Mouse (Mus musculus) embryonic facial prominence, embryonic 10.5 days (tissue): ENCODE data around the gene Trappc2l. TPM values are rescaled to one million over a fixed set of nuclear protein-coding genes. Genes with fewer than 3 reads are reported as not detected.

Source experiments
- DNase-seq: peaks from one replicate; pipeline ENCODE4 v3.0.0-alpha.2; 2017; ENCODE audit warnings: low spot score
- H3K27ac ChIP-seq: fragments of 300-500 bp; sonication (generic); replicated peaks from 2 replicates; pipeline ENCODE4 v1.5.1; 2016; ENCODE audit warnings: mild to moderate bottlenecking
- H3K27me3 ChIP-seq: fragments of 300-500 bp; sonication (generic); replicated peaks from 2 replicates; pipeline ENCODE4 v1.6.1; 2016; ENCODE audit warnings: low read depth, mild to moderate bottlenecking; ENCODE audit not compliant: poor library complexity, severe bottlenecking
- H3K36me3 ChIP-seq: fragments of 300-500 bp; sonication (generic); replicated peaks from 2 replicates; pipeline ENCODE4 v1.6.1; 2016; ENCODE audit warnings: mild to moderate bottlenecking, moderate library complexity
- H3K4me1 ChIP-seq: fragments of 300-500 bp; sonication (generic); 2 replicates; pipeline ENCODE4 v1.6.1; 2016
- H3K4me3 ChIP-seq: fragments of 300-500 bp; sonication (generic); 2 replicates; pipeline ENCODE4 v1.5.1; 2016; ENCODE audit warnings: mild to moderate bottlenecking, moderate library complexity
- H3K9me3 ChIP-seq: fragments of 300-500 bp; sonication (generic); 2 replicates; pipeline ENCODE4 v1.6.1; 2016; ENCODE audit warnings: mild to moderate bottlenecking
- WGBS: fragments of 180-500 bp; shearing (Covaris S2); methylation state at CpG from one replicate; pipeline ENCODE4 v1.1.7; 2016; 5-methylcytosine and 5-hydroxymethylcytosine counted together
- polyA plus RNA-seq: library from polyadenylated mRNA; unstranded; fragments of >200 nt; fragmentation: Nextera tagmentation; extraction: Ambion mirVana; gene quantifications from 2 replicates; pipeline ENCODE4 v1.2.1, GENCODE M21; 2016

Trappc2l gene
- polyA plus RNA-seq, 1 experiment from 2014 or later, result 49.6 TPM

DNA sequence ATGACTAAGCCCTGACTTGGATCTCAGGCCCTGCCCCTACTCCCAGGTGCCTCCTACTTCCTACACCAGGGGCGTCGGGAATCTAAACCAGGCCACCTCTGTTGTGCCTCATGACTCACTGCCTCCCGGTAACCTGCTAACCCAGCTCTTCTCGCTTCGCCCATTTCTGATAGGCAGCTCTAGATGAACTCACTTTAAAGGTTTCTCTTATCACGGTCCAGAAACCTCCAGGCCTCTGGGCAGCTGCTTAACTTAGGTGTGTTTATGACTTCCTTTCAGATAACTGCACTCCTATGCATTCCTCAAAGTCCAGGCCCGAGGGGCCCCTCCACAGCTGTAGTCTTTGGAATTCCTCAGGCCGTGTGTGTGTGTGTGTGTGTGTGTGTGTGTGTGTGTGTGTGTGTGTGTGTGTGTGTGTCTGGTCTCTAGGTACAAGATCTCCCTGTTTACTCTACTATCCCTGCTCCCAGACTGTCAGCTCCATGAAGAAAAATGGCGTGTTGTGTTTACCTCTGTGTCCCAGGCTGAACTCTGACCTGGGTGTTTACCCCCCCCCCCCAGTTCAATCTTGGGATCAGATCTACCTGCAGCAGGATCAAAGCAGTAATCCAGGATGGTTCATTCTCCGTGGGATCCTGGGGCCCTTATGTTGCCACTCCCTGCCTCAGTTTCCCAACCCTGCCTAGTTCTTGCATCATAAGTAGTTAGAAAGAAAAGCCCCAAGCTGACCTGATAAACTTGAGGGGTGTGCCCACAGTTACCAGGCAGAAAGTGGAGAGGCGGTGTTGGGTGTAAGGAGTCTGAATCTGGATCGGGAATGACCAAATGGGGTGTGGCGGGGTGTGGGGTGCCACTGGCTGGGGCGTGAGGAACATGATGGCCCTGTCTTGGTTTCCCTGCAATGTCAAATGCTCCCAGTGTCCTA lies 24.7 kb downstream of the Trappc2l start:
- Histone ChIP-seq H3K9me3 (no peaks in the 10 kb centered on the region), H3K4me3 (no peak overlapping the region), H3K27me3 (no peaks in the 10 kb centered on the region), H3K27ac (peak overlapping the region; percentile 19; the same call in 1 of the 2 replicates), H3K4me1 (peaks cover 50% of the 10 kb centered on the region), H3K36me3 (peaks cover 22% of the 10 kb centered on the region; the same call in 1 of the 2 replicates)
- no peak for DNase-seq
- WGBS, result 73% methylated on average over 14 of the region's 14 CpGs

DNA sequence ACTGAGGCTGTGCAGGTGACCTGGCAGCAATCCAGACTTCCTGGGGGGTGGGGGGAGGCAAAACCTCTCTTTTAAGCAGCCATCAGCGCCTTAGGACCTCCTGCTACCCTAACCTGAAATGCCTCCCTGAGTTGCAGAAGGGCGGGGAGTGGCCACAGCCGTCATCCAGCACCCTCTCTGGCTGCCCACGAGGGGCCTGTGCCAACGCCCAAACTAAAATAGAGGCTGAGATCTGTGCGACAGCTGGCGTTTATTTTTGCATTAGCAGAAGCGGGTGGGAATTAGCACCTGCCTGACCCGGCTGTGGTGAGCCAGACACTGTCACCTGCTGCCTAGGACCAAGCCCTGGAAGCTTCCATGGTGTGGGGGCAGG lies 25.3 kb downstream of the Trappc2l start:
- no peak for DNase-seq
- H3K27me3 ChIP-seq, result no peaks in the 10 kb centered on the region
- H3K27ac ChIP-seq, result no peak overlapping the region
- peaks cover 56% of the 10 kb centered on the region for H3K4me1 ChIP-seq
- H3K9me3 ChIP-seq, result no peaks in the 10 kb centered on the region
- no peak overlapping the region for H3K4me3 ChIP-seq
- H3K36me3 ChIP-seq, result peaks cover 22% of the 10 kb centered on the region; the same call in 1 of the 2 replicates
- 76% methylated on average over 9 of the region's 9 CpGs for WGBS

DNA sequence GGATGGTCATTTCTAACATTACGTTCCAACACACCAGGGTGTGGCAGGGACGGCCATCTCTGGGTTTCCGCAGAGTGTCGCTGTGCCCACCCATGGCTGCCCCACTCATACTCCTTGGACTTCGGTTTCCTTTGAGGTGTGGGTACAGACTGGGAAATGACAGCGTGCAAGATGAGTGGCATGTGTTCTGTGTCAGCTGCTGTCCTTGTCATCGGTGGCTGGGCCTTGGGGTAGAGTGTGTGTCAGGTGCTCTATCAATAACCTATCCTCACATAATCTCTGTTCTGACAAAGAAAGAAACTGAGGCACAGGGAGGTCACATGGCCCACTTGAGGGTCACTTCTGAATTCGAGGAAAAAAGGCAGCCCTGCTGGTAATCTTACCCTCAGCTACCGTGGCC lies 25.8 kb downstream of the Trappc2l start:
- 85% methylated on average over 9 of the region's 9 CpGs for WGBS
- H3K9me3 ChIP-seq, result no peaks in the 10 kb centered on the region
- H3K27me3 ChIP-seq, result no peaks in the 10 kb centered on the region
- no peak for DNase-seq
- peaks cover 60% of the 10 kb centered on the region for H3K4me1 ChIP-seq
- peaks cover 22% of the 10 kb centered on the region; the same call in 1 of the 2 replicates for H3K36me3 ChIP-seq
- H3K27ac ChIP-seq, result no peak overlapping the region
- H3K4me3 ChIP-seq, result no peak overlapping the region

DNA sequence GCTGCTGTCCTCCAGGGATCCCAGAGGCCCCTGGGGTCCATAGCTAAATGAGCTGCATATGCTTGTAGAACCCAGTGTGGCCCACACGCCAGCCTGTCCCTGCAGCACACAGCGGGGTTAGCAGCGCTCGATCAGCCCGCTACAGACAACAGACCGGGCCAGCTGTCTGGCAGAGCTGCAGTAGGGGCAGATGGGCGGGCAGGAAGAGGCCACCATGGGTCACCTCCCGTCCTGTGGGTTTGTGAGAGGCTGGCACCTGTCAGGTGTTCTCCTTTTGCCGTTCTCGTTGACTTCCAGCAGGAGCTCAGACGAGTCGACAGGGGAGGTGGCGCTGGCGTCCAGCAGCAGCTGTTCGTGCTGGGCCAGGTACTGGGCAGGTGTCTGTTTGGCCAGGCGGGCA lies 27.2 kb downstream of the Trappc2l start:
- peak overlapping the region; percentile 60 for H3K27ac ChIP-seq

DNA sequence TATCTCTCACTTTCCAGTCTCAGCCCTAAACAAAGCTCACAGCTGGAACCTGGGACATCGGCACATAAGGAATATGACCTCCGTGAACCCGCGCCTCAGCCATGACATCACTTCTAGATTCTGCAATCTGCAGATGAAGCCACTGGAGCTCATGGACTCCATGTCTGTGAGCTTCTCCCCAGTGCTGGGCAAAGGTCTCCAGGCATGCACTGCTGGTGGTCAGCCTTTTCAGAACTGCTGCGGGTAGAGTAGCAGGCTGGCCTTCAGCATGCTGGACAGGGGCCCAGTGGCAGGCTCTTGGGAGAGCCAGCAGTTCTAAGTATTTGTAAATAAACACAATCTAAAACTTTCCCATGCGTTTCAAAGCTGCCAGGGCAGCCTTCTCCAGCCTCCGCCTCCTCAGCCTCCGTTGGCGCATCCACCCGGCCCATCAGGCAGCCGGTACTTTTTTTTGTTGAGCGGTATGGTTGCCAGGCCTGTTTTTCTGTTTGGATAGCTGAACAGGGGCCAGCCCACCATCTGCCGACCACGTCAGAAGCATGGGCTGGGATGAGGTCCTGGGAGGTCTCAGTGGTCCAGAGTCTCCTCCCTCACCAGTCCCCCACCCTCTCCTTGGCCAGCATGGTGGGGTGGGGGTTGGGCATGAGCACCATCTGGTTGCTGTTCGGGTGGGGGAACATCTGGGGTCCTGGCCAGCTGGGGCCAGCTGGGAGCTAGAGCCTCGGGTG lies 28.2 kb downstream of the Trappc2l start:
- H3K4me1 ChIP-seq, result peaks cover 73% of the 10 kb centered on the region
- no peaks in the 10 kb centered on the region for H3K9me3 ChIP-seq
- no peak overlapping the region for H3K4me3 ChIP-seq
- peaks cover 11% of the 10 kb centered on the region; the same call in 1 of the 2 replicates for H3K36me3 ChIP-seq
- H3K27me3 ChIP-seq, result peaks cover 9% of the 10 kb centered on the region
- DNase-seq, result peak; percentile 58
- H3K27ac ChIP-seq, result peak overlapping the region; percentile 60
- WGBS, result 37% methylated on average over 16 of the region's 16 CpGs

More for the DNA sequence above, 27.2 kb downstream of the Trappc2l start:
- Histone ChIP-seq H3K27me3 (peaks cover 8% of the 10 kb centered on the region; the same call in 1 of the 2 replicates), H3K4me3 (0 out of 2 replicates have a peak overlapping the region, but pooled peaks have one; percentile 5), H3K9me3 (no peaks in the 10 kb centered on the region), H3K4me1 (peaks cover 65% of the 10 kb centered on the region), H3K36me3 (peaks cover 15% of the 10 kb centered on the region; the same call in 1 of the 2 replicates)
- WGBS, result 76% methylated on average over 16 of the region's 16 CpGs
- DNase-seq, result no peak

DNA sequence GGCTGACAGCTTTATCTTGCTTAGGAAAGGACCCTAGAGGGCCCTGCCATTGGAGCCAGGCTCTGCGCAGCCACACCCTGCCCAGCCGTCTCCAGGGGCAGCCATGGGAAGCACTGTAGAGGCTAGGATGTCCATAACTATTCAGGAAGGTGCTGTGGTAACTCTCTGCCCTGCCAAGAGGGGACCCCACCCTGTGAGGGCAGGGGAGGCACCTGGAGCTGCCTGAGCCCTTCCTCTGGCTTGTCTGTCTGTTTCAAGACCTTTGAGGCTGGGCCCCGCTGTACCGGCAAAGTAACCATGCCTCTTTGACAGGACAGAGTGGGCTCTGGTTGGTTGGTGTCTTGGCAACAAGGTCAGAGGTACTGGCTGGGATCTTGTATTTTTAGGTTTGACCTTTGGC lies 29.4 kb downstream of the Trappc2l start:
- peak overlapping the region; percentile 21; the same call in 1 of the 2 replicates for H3K27ac ChIP-seq
- DNase-seq, result no peak
- no peaks in the 10 kb centered on the region for H3K36me3 ChIP-seq
- H3K4me1 ChIP-seq, result peaks cover 69% of the 10 kb centered on the region
- no peaks in the 10 kb centered on the region for H3K9me3 ChIP-seq
- WGBS, result 80% methylated on average over 4 of the region's 4 CpGs
- no peak overlapping the region for H3K4me3 ChIP-seq
- H3K27me3 ChIP-seq, result peaks cover 20% of the 10 kb centered on the region

DNA sequence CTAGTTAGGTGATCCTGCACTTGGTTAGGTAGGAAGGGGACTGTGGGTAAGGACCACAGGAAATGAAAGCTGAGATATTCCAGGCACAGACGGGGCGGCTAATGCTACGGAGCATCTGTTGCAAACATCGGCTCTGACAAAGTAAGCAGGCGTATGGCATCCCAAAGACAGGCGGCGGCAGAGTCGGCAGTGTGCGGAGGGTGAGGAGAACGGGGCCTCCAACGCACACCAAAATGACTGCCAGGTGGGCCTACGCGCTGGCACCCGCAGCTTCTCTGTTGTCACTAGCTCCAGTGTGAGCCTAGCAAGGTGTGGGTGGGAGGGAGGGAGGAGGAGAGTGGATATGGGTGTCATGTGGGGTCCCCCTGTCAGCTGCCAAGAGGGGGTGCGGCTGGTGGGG lies 30.0 kb downstream of the Trappc2l start:
- no peak overlapping the region for H3K4me3 ChIP-seq
- WGBS, result 77% methylated on average over 15 of the region's 15 CpGs
- H3K27me3 ChIP-seq, result peaks cover 25% of the 10 kb centered on the region
- H3K9me3 ChIP-seq, result no peaks in the 10 kb centered on the region
- H3K36me3 ChIP-seq, result no peaks in the 10 kb centered on the region
- H3K4me1 ChIP-seq, result peaks cover 63% of the 10 kb centered on the region
- no peak for DNase-seq
- 0 out of 2 replicates have a peak overlapping the region, but pooled peaks have one; percentile 21 for H3K27ac ChIP-seq

DNA sequence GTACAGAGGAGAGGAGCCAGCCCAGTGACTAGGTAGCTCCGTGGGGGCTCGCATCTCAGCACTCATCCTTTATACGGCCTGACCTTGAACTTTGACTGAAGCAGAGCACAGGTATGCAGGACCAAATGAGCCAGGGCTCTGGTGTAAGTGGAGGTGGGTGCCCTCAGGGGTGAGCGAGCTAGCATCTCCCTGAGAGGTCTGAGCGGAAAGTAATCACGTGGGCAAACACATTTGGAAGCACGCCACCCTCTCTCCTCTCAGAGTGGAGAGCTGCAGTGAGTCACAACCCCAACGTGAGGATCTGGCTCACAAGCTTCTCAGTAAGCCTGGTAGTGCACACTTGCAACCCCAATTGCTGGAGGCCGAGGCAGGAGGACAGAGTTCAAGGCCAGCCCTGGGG lies 30.6 kb downstream of the Trappc2l start:
- Histone ChIP-seq H3K4me1 (peaks cover 56% of the 10 kb centered on the region), H3K4me3 (no peak overlapping the region), H3K9me3 (no peaks in the 10 kb centered on the region), H3K27me3 (peaks cover 28% of the 10 kb centered on the region), H3K27ac (0 out of 2 replicates have a peak overlapping the region, but pooled peaks have one; percentile 21), H3K36me3 (no peaks in the 10 kb centered on the region)
- 77% methylated on average over 9 of the region's 9 CpGs for WGBS
- no peak for DNase-seq

DNA sequence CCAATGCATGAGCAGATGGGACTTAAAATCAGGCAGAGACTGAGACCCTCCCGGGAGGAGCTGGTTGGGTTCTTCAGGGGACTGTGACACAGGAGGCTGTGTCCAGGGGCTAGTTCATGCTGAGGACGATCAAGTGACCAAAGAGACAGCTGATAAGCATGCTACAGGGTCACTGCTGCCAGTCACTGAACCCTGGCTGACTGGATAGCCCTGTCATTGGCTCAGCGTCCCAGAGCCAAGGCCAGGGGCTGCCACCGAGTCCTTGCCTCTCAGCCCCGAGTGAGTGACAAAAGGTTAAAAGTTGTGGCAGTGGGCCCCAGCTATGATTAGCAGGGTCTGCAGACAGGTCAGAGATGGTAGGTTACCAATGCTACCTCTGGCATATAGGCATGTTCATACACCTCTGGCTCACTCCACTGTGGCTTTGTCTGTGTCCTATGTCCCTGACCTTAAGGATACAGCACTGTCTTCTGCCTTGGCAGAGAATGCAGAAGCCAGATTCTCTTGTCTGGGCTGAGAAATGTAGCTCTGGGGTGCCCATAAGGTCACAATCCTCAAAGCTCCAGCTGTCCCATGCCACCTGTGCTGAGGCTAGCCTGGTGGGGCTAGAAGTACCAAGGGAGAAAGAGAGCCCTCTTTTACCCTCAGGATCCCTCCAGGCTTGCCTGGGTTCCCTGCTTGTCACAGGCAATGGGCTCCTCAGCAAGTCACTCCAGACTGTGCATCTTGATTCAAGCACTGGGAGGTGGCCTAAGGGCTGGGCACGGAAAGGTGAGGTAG lies 32.9 kb downstream of the Trappc2l start:
- H3K36me3 ChIP-seq, result no peaks in the 10 kb centered on the region; the same call in 1 of the 2 replicates
- peaks cover 39% of the 10 kb centered on the region for H3K27me3 ChIP-seq
- 74% methylated on average over 6 of the region's 6 CpGs for WGBS
- DNase-seq, result no peak
- H3K9me3 ChIP-seq, result no peaks in the 10 kb centered on the region
- H3K27ac ChIP-seq, result no peak overlapping the region; the same call in 1 of the 2 replicates
- H3K4me1 ChIP-seq, result peaks cover 58% of the 10 kb centered on the region
- no peak overlapping the region for H3K4me3 ChIP-seq

DNA sequence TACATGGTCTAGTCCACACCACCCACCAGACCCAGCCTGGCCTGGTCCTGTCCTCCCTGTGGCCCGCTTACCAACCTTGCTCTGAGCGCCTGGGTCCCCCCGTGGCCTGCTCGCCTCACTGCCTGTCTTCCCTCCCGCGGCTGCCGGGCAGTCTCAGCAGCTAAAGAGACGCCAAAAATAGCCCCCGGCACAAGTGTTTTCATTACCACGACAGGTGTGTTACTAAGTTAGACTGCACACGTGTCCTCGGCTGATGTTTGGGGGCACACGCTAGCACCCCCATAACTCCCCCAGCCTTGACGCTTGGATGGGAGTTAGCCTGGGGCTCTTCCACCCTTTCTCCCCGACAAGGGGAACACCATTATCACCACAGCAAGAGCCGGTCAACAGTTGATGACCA lies 34.9 kb downstream of the Trappc2l start:
- no peak overlapping the region for H3K27ac ChIP-seq
- DNase-seq, result no peak
- peaks cover 56% of the 10 kb centered on the region for H3K4me1 ChIP-seq
- no peaks in the 10 kb centered on the region; the same call in 1 of the 2 replicates for H3K36me3 ChIP-seq
- peaks cover 57% of the 10 kb centered on the region for H3K27me3 ChIP-seq
- no peak overlapping the region for H3K4me3 ChIP-seq
- no peaks in the 10 kb centered on the region for H3K9me3 ChIP-seq
- WGBS, result 89% methylated on average over 16 of the region's 16 CpGs

DNA sequence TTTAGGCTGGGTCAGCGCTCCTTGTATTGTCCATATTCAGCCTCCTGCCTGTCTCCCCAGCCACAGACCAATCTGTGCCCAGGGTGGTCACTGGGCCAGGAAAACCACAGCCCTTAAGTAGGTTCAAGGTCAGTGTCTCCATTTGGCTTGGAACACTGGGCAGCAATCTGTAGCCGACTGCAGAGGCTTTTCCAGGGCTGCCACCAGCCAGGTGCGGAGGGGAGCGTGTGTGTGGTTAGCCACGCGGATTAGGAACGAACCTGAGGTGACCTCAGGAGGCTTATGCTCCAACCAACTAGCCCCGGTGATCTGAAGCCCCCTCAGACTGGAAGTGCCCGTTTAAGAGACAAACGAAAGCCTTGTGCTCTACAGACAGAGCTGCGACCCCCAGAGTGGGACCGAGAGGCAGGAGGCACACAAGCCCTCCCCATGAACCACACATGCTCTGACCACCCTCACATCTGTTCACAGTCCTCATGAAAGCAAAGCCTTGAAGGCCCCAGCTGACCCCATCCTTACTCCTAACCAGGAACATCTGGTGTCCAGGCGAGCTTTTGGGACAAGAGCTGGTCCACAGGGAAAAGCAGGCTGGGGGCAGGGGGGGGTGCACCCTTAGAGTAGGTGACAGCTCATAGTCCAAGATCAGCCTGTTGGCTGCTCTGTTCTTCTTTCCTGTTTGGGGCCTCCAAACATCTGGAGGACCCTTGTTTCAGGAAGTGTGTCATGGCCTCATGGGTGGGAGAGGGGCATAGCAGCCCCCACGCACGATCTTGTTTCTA lies 36.9 kb downstream of the Trappc2l start:
- Histone ChIP-seq H3K36me3 (no peaks in the 10 kb centered on the region; the same call in 1 of the 2 replicates), H3K4me3 (no peak overlapping the region; the same call in 1 of the 2 replicates), H3K9me3 (no peaks in the 10 kb centered on the region), H3K27ac (peak overlapping the region; percentile 65), H3K4me1 (peaks cover 64% of the 10 kb centered on the region), H3K27me3 (peaks cover 62% of the 10 kb centered on the region)
- peak; percentile 56 for DNase-seq
- WGBS, result 45% methylated on average over 15 of the region's 15 CpGs
